Mouse (Mus musculus) testis, adult 2 months (tissue): Measurements from ENCODE around the gene Mfap1a. TPM values are rescaled to one million over a fixed set of nuclear protein-coding genes. Genes with fewer than 3 reads are reported as not detected.

Experiments
- H3K27ac ChIP-seq: fragments of 200-500 bp; 2 replicates; pipeline ENCODE4 v1.5.1; 2012; ENCODE audit warnings: low read depth, low read length; ENCODE audit not compliant: control insufficient read depth, insufficient read depth
- H3K27me3 ChIP-seq: fragments of 200-500 bp; 2 replicates; pipeline ENCODE4 v1.6.1; 2012; ENCODE audit warnings: mild to moderate bottlenecking, low read length, moderate library complexity; ENCODE audit not compliant: control insufficient read depth, insufficient read depth
- H3K36me3 ChIP-seq: fragments of 200-500 bp; 2 replicates; pipeline ENCODE4 v1.6.1; 2012; ENCODE audit warnings: mild to moderate bottlenecking, low read length; ENCODE audit not compliant: control insufficient read depth, insufficient read depth
- H3K4me1 ChIP-seq: fragments of 200-500 bp; 2 replicates; pipeline ENCODE4 v1.6.1; 2012; ENCODE audit warnings: low read length; ENCODE audit not compliant: control insufficient read depth, insufficient read depth
- H3K4me3 ChIP-seq: fragments of 200-500 bp; 2 replicates; pipeline ENCODE4 v1.5.1; 2012; ENCODE audit warnings: low read depth, mild to moderate bottlenecking, low read length, moderate library complexity, mixed read lengths; ENCODE audit not compliant: control insufficient read depth
- CTCF ChIP-seq: fragments of 200-500 bp; IDR thresholded peaks from 2 replicates; pipeline ENCODE4 v1.5.1; 2012; ENCODE audit warnings: low read depth, mild to moderate bottlenecking, inconsistent platforms, low read length, moderate library complexity; ENCODE audit not compliant: control insufficient read depth, insufficient read depth, insufficient replicate concordance
- POLR2A ChIP-seq: fragments of 200-500 bp; IDR thresholded peaks from 2 replicates; pipeline ENCODE4 v1.6.1; 2012; ENCODE audit warnings: low read depth, mild to moderate bottlenecking, inconsistent platforms, low read length, moderate library complexity; ENCODE audit not compliant: control insufficient read depth
- polyA plus RNA-seq: library from polyadenylated mRNA; depleted of rRNA; stranded (reverse); fragments of >200 nt; gene quantifications from 2 replicates; pipeline ENCODE4 v1.2.3, GENCODE M21; 2012; rRNA removed

Mfap1a gene
- polyA plus RNA-seq, 1 experiment: 4.1 TPM

- TF ChIP-seq CTCF (no peak), POLR2A (no peak)
- Histone ChIP-seq H3K36me3 (no peaks in the 10 kb centered on the region), H3K27ac (no peak overlapping the region), H3K4me1 (peaks cover 12% of the 10 kb centered on the region), H3K4me3 (no peak overlapping the region; the same call in 1 of the 2 replicates), H3K27me3 (no peaks in the 10 kb centered on the region)
These were observed 63.5 kb downstream of the Mfap1a start for GRCm38 (mm10) chr2:121443068-121443349.

- Histone ChIP-seq H3K4me3 (peak overlapping the region; percentile 64), H3K4me1 (peaks cover 8% of the 10 kb centered on the region), H3K36me3 (no peaks in the 10 kb centered on the region), H3K27ac (no peak overlapping the region), H3K27me3 (no peaks in the 10 kb centered on the region)
- TF ChIP-seq POLR2A (no peak), CTCF (no peak)
These were observed 64.0 kb downstream of the Mfap1a start for GRCm38 (mm10) chr2:121442259-121443067.

Other genes starting within 250 kb of the Mfap1a start
- 57.6 and 58.2 TPM in 2 replicates for gene Trp53bp1, start 235.3 kb downstream of the Mfap1a start, polyA plus RNA-seq
- 1.2 and 1.6 TPM in 2 replicates for gene Map1a, start 217.1 kb downstream of the Mfap1a start, polyA plus RNA-seq
- 29.7 and 33.1 TPM in 2 replicates for gene Ppip5k1, start 151.3 kb downstream of the Mfap1a start, polyA plus RNA-seq
- 0.31 and 1.1 TPM in 2 replicates for gene Ckmt1, start 149.0 kb downstream of the Mfap1a start, polyA plus RNA-seq
- gene Strc, start 119.5 kb downstream of the Mfap1a start, polyA plus RNA-seq: 0.11 and 0.12 TPM in 2 replicates
- 223 and 230 TPM in 2 replicates for gene Pdia3, start 92.9 kb downstream of the Mfap1a start, polyA plus RNA-seq
- gene Catsper2, start 92.9 kb downstream of the Mfap1a start, polyA plus RNA-seq: 111 and 151 TPM in 2 replicates
- 4.9 and 5.8 TPM in 2 replicates for gene Ell3, start 62.4 kb downstream of the Mfap1a start, polyA plus RNA-seq
- gene Serf2, start 57.5 kb downstream of the Mfap1a start, polyA plus RNA-seq: 192 and 208 TPM in 2 replicates
- gene Hypk, start 53.4 kb downstream of the Mfap1a start, polyA plus RNA-seq: 6.6 and 12.2 TPM in 2 replicates
- gene Serinc4, start 49.9 kb downstream of the Mfap1a start, polyA plus RNA-seq: 3.1 and 4.4 TPM in 2 replicates
- 4.0 and 4.5 TPM in 2 replicates for gene Mfap1b, start 32.6 kb downstream of the Mfap1a start, polyA plus RNA-seq
- 1.7 TPM in 2 replicates for gene Wdr76, start 58 bp upstream of the Mfap1a start, polyA plus RNA-seq